Mouse (Mus musculus): ENCODE data around the gene Cbx7. TPM values are rescaled to one million over a fixed set of nuclear protein-coding genes. Genes with fewer than 3 reads are reported as not detected.
"Not testable (repeated sequence)": the region's sequence is repeated elsewhere in the genome, so short reads cannot be mapped to it uniquely, and the experiment has no call there.

The Cbx7 gene
- total and polyA plus RNA-seq, 3 experiments = 8.1 to 12.4 (median 12.1) TPM

DNA sequence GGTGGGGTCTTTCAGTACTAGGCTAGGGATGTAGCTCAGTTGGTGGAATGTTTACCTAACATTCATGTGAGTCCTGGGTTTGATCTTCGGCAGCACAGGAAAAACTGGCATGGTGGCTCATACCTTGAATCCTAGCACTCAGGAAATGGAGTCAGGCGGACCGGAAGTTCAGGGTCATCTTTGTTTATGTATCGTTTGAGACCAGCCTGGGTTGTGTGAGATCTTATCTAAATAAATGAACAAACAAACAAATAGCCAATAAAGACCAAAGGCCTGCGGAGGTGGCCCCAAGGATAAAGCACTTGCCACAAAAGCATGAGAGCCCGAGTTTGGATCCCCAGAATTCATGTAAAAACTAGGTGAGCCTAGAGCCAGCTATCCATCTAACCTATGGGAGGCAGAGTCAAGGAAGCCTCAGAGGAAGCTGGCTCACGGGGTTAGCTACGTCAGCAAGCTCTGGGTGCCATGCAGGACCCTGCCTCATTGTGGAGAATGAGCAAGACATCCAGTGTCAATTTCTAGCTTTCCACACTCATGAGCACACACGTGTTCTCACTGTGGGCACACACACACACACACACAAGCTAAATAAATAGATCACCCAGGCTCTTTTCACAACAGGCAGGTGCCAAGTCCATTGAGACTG, 74.7 kb downstream of the Cbx7 start:
- Histone ChIP-seq H3K27ac (ENCODE audit: insufficient read depth, low read depth) (peak overlapping the region; percentile 96), H3K36me3 (replicated peaks in 1 of 2; ENCODE audit: control insufficient read depth in 1 of 2, insufficient read depth in 1 of 2, low read length in 1 of 2) (no peaks in the 10 kb centered on the region), H3K9ac (ENCODE audit: insufficient read depth, low read depth) (no peak overlapping the region), H3K4me3 (replicated peaks in 1 of 3; ENCODE audit: low read depth in 2 of 3, low read length in 2 of 3, poor library complexity in 1 of 3) (peak overlapping the region in 2 of 3 experiments; percentile 1 to 21), H3K4me1 (ENCODE audit: control insufficient read depth in 1 of 2, insufficient read depth in 2 of 2) (peaks cover 13 to 29% of the 10 kb centered on the region in 2 experiments), H3K27me3 (replicated peaks) (no peaks in the 10 kb centered on the region), H3K79me2 (replicated peaks; ENCODE audit: control insufficient read depth, extremely low read depth, insufficient read depth, poor library complexity, severe bottlenecking) (no peaks in the 10 kb centered on the region), H3K4me2 (ENCODE audit: insufficient read depth, low read depth, poor library complexity, severe bottlenecking) (no peak overlapping the region), H3K9me3 (replicated peaks; ENCODE audit: low read length) (peaks cover 67% of the 10 kb centered on the region)
- in situ Hi-C loops (cut with MboI; ENCODE audit: low pct_ligation_motif_present, low pct_unique_long_range_greater_than_20kb, low sequenced_read_pairs) = no loop called here
- no peak for DNase-seq (ENCODE audit: extremely low read depth)
- TF ChIP-seq NRF1 (IDR thresholded peaks at IDR 0.05; ENCODE audit: low read depth, low read length) (no peak), CTCF (conservative IDR thresholded peaks at IDR 0.05 in 1 of 2, IDR thresholded peaks at IDR 0.05 in 1 of 2; ENCODE audit: low read depth in 2 of 2, low read length in 2 of 2) (no peak), PAX5 (IDR thresholded peaks at IDR 0.05; ENCODE audit: low read length) (no peak), IRF4 (IDR thresholded peaks at IDR 0.05; ENCODE audit: low read depth, low read length) (no peak), USF2 (conservative IDR thresholded peaks at IDR 0.05; ENCODE audit: low read depth, low read length) (no peak), TBP (conservative IDR thresholded peaks at IDR 0.05; ENCODE audit: low read depth, low read length) (no peak), USF1 (IDR thresholded peaks at IDR 0.05; ENCODE audit: low read depth, low read length) (no peak), KAT2A (IDR thresholded peaks at IDR 0.05; ENCODE audit: insufficient replicate concordance, low read length) (no peak), CHD1 (IDR thresholded peaks at IDR 0.05; ENCODE audit: low read depth, low read length) (no peak), EP300 (IDR thresholded peaks at IDR 0.05; ENCODE audit: low read length) (no peak), MAX (IDR thresholded peaks at IDR 0.05; ENCODE audit: low read length) (no peak), JUN (IDR thresholded peaks at IDR 0.05; ENCODE audit: insufficient read depth, low read depth, low read length) (no peak)
- dilution Hi-C loops (cut with MboI; ENCODE audit: extremely low pct_ligation_motif_present, extremely low pct_unique_long_range_greater_than_20kb, low sequenced_read_pairs) = no loop called here

DNA sequence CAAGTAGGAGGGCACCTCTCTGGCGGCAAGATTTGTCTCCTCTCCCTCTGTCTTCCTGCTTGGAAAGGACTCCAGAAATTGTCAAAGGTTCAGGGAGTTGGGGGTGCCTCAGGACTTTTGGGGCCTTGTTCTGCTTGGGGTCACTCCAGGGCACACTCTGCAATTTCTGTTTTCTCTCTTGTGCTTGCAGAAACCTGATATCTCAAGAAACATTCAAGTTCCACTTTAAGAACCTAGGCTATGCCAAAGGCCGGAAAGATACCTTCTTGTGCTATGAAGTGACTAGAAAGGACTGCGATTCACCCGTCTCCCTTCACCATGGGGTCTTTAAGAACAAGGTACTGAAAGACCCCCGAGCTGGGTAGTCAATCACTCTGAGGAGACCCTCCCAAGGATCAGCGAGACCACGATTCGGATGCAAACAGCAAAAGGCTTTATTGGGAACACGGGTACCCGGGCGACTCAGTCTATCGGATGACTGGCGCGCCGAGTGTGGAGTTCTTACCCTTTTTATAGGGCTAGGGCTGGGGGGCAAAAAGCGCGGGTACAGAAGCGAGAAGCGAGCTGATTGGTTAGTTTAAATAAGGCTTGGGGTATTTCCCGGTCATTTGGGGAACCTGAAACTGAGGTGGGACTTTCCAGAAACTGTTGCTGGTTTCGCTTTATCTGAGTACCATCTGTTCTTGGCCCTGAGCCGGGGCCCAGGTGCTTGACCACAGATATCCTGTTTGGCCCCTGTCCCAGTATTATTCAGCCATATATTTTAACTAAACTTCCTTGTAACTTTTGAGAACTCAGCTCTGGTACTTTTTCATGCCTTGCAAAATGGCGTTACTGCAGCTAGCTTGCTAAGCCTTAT, 75.5 kb downstream of the Cbx7 start:
- DNase-seq (ENCODE audit: extremely low read depth); H3K27me3 ChIP-seq (replicated peaks); H3K79me2 ChIP-seq (replicated peaks; ENCODE audit: control insufficient read depth, extremely low read depth, insufficient read depth, poor library complexity, severe bottlenecking); H3K4me2 ChIP-seq (ENCODE audit: insufficient read depth, low read depth, poor library complexity, severe bottlenecking); in situ Hi-C loops (cut with MboI; ENCODE audit: low pct_ligation_motif_present, low pct_unique_long_range_greater_than_20kb, low sequenced_read_pairs); dilution Hi-C loops (cut with MboI; ENCODE audit: extremely low pct_ligation_motif_present, extremely low pct_unique_long_range_greater_than_20kb, low sequenced_read_pairs); H3K36me3 ChIP-seq (replicated peaks in 1 of 2; ENCODE audit: control insufficient read depth in 1 of 2, insufficient read depth in 1 of 2, low read length in 1 of 2); H3K9ac ChIP-seq (ENCODE audit: insufficient read depth, low read depth): not testable (repeated sequence)
- H3K27ac ChIP-seq (ENCODE audit: insufficient read depth, low read depth) = peak overlapping the region; percentile 96
- H3K4me3 ChIP-seq (replicated peaks in 1 of 3; ENCODE audit: low read depth in 2 of 3, low read length in 2 of 3, poor library complexity in 1 of 3) = peak overlapping the region in 1 of 3 experiments; percentile 18
- peaks cover 72% of the 10 kb centered on the region for H3K9me3 ChIP-seq (replicated peaks; ENCODE audit: low read length)
- H3K4me1 ChIP-seq (ENCODE audit: control insufficient read depth in 1 of 2, insufficient read depth in 2 of 2) = peaks cover 11 to 26% of the 10 kb centered on the region in 2 experiments
